Mouse (Mus musculus) Patski (cell line): ENCODE data around the gene Anxa5. TPM values are rescaled to one million over a fixed set of nuclear protein-coding genes. Genes with fewer than 3 reads are reported as not detected.
A peak's percentile ranks its signal among the peaks of the same experiment; 100 is the strongest.

ENCODE experiments used
- ATAC-seq: fragments of 100-300 bp; one replicate; pipeline ENCODE4 v1.8.0; 2021
- CTCF ChIA-PET: fragments of 350-600 bp; sonication (Branson Sonifier 250); formaldehyde crosslinking; loops from one replicate; lab custom pipeline; 2022; ENCODE audit warnings: inconsistent platforms; lab: Charles Lee
- POLR2A ChIA-PET: fragments of 350-600 bp; sonication (Branson Sonifier 250); formaldehyde crosslinking; loops from one replicate; lab custom pipeline; 2022; ENCODE audit warnings: antibody characterized with exemption, inconsistent platforms; lab: Charles Lee
- DNase-seq: peaks from one replicate; pipeline ENCODE4 v3.0.0-alpha.2; 2011; ENCODE audit warnings: low read depth, low spot score
- H3K27me3 ChIP-seq: fragments of 371-371 bp; one replicate; pipeline ENCODE4 v1.5.1; 2021
- CTCF ChIP-seq: fragments of 100-300 bp; IDR thresholded peaks from one replicate; pipeline ENCODE4 v1.5.1; 2021
- in situ Hi-C: fragments of 300-500 bp; cut with MboI; formaldehyde crosslinking; loops from 3 replicates; pipeline ENCODE4 v1.11.1; 2018; ENCODE audit warnings: low pct_unique_long_range_greater_than_20kb, mixed read lengths
- polyA plus RNA-seq: library from polyadenylated mRNA; unstranded; gene quantifications from one replicate; pipeline ENCODE4 v1.2.3, GENCODE M21; 2021

The Anxa5 gene
- polyA plus RNA-seq, 1 experiment from 2014 or later: 987 TPM

GRCm38 (mm10) chr3:36491535-36491934 is 15.8 kb upstream of the Anxa5 start:
- no peak for DNase-seq
- ChIA-PET POLR2A (no interaction called here), CTCF (interaction anchor here (0.9 kb wide), 1 partner anchor 9 kb away, joined by 3 read pairs; no protein-coding TSS in a partner anchor)
- no peak for ATAC-seq
- no peaks in the 10 kb centered on the region for H3K27me3 ChIP-seq
- in situ Hi-C loops: loop anchor here (5.0 to 10.0 kb wide), 3 partner anchors 39 to 307 kb away; no protein-coding TSS in a partner anchor
- TF ChIP-seq CTCF: no peak

DNA sequence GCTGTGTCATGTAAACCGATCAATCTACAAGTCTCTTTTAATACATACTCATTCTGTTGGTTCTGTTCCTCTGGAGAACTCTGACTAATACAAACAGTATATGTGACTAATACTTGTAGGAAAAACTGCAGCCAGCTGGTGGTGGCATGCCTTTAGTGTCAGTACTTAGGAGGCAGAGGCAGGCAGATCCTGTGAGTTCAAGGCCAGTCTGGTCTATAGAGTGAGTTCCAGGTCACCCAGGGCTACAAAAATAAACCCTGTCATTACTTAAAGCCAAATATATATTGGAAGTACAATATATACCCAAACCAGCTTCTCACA is 13.9 kb upstream of the Anxa5 start:
- TF ChIP-seq CTCF: no peak
- ChIA-PET CTCF (no interaction called here), POLR2A (no interaction called here)

GRCm38 (mm10) chr3:36488899-36489589 is 13.3 kb upstream of the Anxa5 start:
- CTCF ChIA-PET: no interaction called here
- ATAC-seq (no peak), DNase-seq (no peak)
- POLR2A ChIA-PET: interaction anchor here (0.7 kb wide), 2 partner anchors 12 to 36 kb away, joined by 3 to 5 read pairs; no protein-coding TSS in a partner anchor
- no peaks in the 10 kb centered on the region for H3K27me3 ChIP-seq
- TF ChIP-seq CTCF: no peak
- in situ Hi-C loops: no loop called here

More for the DNA sequence above, 13.9 kb upstream of the Anxa5 start:
- ATAC-seq: no peak
- no peaks in the 10 kb centered on the region for H3K27me3 ChIP-seq
- in situ Hi-C loops: no loop called here
- no peak for DNase-seq

- in situ Hi-C loops: no loop called here
- H3K27me3 ChIP-seq: no peaks in the 10 kb centered on the region
- ATAC-seq (no peak), DNase-seq (no peak)
- TF ChIP-seq CTCF: no peak
- ChIA-PET CTCF (interaction anchor here (1.3 kb wide), 1 partner anchor 12 kb away, joined by 3 read pairs; the partner anchor contains the start of genes 1810062G17Rik and Anxa5), POLR2A (interaction anchor here (0.7 to 2.1 kb wide), 3 partner anchors 11 to 35 kb away, joined by 3 to 5 read pairs (median 5); no protein-coding TSS in a partner anchor)
Observed at GRCm38 (mm10) chr3:36488367-36488766, 12.7 kb upstream of the Anxa5 start.

DNA sequence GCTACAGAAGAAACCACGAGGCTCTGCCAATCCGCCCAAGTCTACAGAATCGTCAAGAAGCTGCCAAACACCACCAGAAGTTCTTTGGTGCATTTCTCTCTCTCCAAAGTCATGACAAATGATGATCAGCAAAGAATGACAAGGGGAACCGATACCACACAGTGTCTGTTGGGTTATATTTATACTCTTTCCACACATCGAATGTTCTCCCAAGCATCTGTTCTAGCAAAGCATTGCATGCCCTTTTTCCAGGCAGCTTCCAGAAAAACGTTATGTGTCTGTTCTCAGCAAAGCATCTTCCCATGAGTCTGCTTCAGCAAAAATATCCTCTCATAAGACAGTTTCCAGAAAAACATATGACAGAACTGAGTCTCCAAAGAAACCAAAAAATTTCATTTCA is 11.2 kb upstream of the Anxa5 start:
- TF ChIP-seq CTCF: no peak
- in situ Hi-C loops: no loop called here
- no peaks in the 10 kb centered on the region for H3K27me3 ChIP-seq
- ChIA-PET CTCF (interaction anchor here (0.8 to 8.5 kb wide), 5 partner anchors 9 to 61 kb away, joined by 3 to 115 read pairs (median 3); no protein-coding TSS in a partner anchor), POLR2A (interaction anchor here (2.1 kb wide), 1 partner anchor 9 kb away, joined by 5 read pairs; no protein-coding TSS in a partner anchor)
- DNase-seq: no peak
- no peak for ATAC-seq

DNA sequence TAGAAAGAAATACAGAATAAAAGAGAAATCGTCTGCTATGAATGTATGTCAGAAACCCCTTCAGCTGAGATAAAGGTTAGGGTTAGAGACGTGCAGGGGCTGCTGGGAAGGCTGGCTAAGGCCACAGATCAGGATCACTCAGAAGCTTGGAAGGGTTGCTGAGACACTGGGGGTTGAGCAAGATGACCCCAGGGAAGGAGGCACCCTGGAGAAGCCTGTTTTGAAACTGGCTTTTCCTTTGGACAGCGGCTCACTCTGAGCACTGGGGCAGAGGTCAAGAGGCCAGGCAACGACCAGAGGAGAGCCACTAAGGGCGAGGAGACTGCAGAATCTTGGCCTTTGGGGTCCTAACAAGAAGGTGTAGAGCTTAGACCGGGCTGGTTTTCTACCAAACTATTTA is 10.5 kb upstream of the Anxa5 start:
- ChIA-PET CTCF (interaction anchor here (0.8 to 8.5 kb wide), 5 partner anchors 9 to 40 kb away, joined by 3 to 115 read pairs (median 4); no protein-coding TSS in a partner anchor), POLR2A (interaction anchor here (0.6 to 2.1 kb wide), 2 partner anchors 9 to 12 kb away, joined by 3 to 5 read pairs; no protein-coding TSS in a partner anchor)
- DNase-seq (no peak), ATAC-seq (no peak)
- TF ChIP-seq CTCF: no peak
- H3K27me3 ChIP-seq: no peaks in the 10 kb centered on the region
- in situ Hi-C loops: no loop called here

- in situ Hi-C loops: no loop called here
- no peak for TF ChIP-seq CTCF
- POLR2A ChIA-PET: interaction anchor here (1.1 to 1.2 kb wide), 2 partner anchors 11 to 24 kb away, joined by 3 to 7 read pairs; no protein-coding TSS in a partner anchor
- H3K27me3 ChIP-seq: no peaks in the 10 kb centered on the region
- ATAC-seq (no peak), DNase-seq (no peak)
- CTCF ChIA-PET: interaction anchor here (1.5 to 8.5 kb wide), 4 partner anchors 10 to 38 kb away, joined by 3 to 115 read pairs (median 6); no protein-coding TSS in a partner anchor
Observed at GRCm38 (mm10) chr3:36484292-36484691, 8.6 kb upstream of the Anxa5 start.

GRCm38 (mm10) chr3:36482940-36483339 is 7.2 kb upstream of the Anxa5 start:
- ATAC-seq (no peak), DNase-seq (no peak)
- no peaks in the 10 kb centered on the region for H3K27me3 ChIP-seq
- CTCF ChIA-PET: interaction anchor here (0.9 to 8.5 kb wide), 7 partner anchors 8 to 37 kb away, joined by 3 to 115 read pairs (median 6); no protein-coding TSS in a partner anchor
- in situ Hi-C loops: no loop called here
- POLR2A ChIA-PET: no interaction called here
- TF ChIP-seq CTCF: no peak

- ATAC-seq (peak; percentile 97), DNase-seq (peak; percentile 89)
- CTCF ChIA-PET: interaction anchor here (0.7 to 8.5 kb wide), 5 partner anchors 9 to 35 kb away, joined by 3 to 115 read pairs (median 5); no protein-coding TSS in a partner anchor
- in situ Hi-C loops: no loop called here
- no peak for TF ChIP-seq CTCF
- POLR2A ChIA-PET: no interaction called here
- H3K27me3 ChIP-seq: no peaks in the 10 kb centered on the region
Observed at GRCm38 (mm10) chr3:36481776-36482193, 6.1 kb upstream of the Anxa5 start.

GRCm38 (mm10) chr3:36480486-36480885 is 4.8 kb upstream of the Anxa5 start:
- TF ChIP-seq CTCF: no peak
- in situ Hi-C loops: no loop called here
- DNase-seq: no peak
- ChIA-PET CTCF (interaction anchor here (0.9 to 8.5 kb wide), 4 partner anchors 10 to 34 kb away, joined by 3 to 115 read pairs (median 4); no protein-coding TSS in a partner anchor), POLR2A (interaction anchor here (1.1 to 1.4 kb wide), 2 partner anchors 9 to 32 kb away, joined by 3 read pairs; no protein-coding TSS in a partner anchor)
- H3K27me3 ChIP-seq: no peaks in the 10 kb centered on the region
- no peak for ATAC-seq

DNA sequence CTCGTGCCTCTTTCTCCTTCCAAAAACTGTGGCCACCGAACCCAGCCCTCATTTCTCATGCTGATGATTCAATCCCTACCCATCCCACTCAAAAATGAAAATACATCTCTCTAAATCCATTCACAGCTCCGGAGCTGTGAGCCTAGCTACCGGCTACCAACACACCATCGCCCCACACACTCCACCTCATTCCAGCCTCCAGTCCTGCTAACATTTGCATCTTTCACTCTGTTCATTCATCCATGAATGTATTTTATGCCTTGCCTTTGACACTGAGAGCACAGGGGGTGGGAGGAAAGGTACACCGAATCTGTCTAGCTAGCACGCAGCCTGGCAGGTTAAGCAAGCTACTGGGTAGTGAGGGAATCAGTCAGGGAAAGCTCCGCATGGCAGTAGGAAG is 3.1 kb upstream of the Anxa5 start:
- no peak for TF ChIP-seq CTCF
- H3K27me3 ChIP-seq: no peaks in the 10 kb centered on the region
- CTCF ChIA-PET: interaction anchor here (2.1 to 8.3 kb wide), 2 partner anchors 16 to 18 kb away, joined by 6 to 100 read pairs; no protein-coding TSS in a partner anchor
- POLR2A ChIA-PET: no interaction called here
- no peak for DNase-seq
- in situ Hi-C loops: no loop called here
- no peak for ATAC-seq
